Mouse (Mus musculus) liver (tissue): ENCODE measurements at regions not wholly inside any gene's neighbourhood (a gene's known extent, or its start where the extent isn't known, plus 50 kb on each side); places are given as distances from the start of the nearest gene placed in this dataset.

Experiments
- DNase-seq: peaks from one replicate; pipeline ENCODE4 v3.0.0-alpha.2; 2020; ENCODE audit warnings: mixed read lengths

GRCm38 (mm10) chr10:24519795-24520512, 75.3 kb upstream of the Ccn2 start:
- no peak for DNase-seq

- no peak for DNase-seq
Observed at GRCm38 (mm10) chr10:24520515-24520914, 74.7 kb upstream of the Ccn2 start.

- DNase-seq: no peak
Observed at GRCm38 (mm10) chr10:24532776-24533175, 62.5 kb upstream of the Ccn2 start.

- peak; percentile 3 for DNase-seq
Observed at GRCm38 (mm10) chr10:24534901-24535300, 60.3 kb upstream of the Ccn2 start.

GRCm38 (mm10) chr10:24535461-24535860, 59.8 kb upstream of the Ccn2 start:
- DNase-seq: no peak

- DNase-seq: no peak
Observed at GRCm38 (mm10) chr10:24541990-24542389, 53.3 kb upstream of the Ccn2 start.
